Mouse (Mus musculus) midbrain, embryonic 10.5 days (tissue): Measurements from ENCODE around the gene Fam102b. TPM values are rescaled to one million over a fixed set of nuclear protein-coding genes. Genes with fewer than 3 reads are reported as not detected.
A peak's percentile ranks its signal among the peaks of the same experiment; 100 is the strongest.

ENCODE experiments used
- DNase-seq: peaks from one replicate; pipeline ENCODE4 v3.0.0-alpha.2; 2017; ENCODE audit warnings: low spot score
- H3K27ac ChIP-seq: fragments of 300-500 bp; sonication (generic); replicated peaks from 2 replicates; pipeline ENCODE4 v1.5.1; 2016; ENCODE audit warnings: mild to moderate bottlenecking
- H3K27me3 ChIP-seq: fragments of 300-500 bp; sonication (generic); 2 replicates; pipeline ENCODE4 v1.6.1; 2016; ENCODE audit warnings: low read depth, mild to moderate bottlenecking; ENCODE audit not compliant: poor library complexity, severe bottlenecking
- H3K36me3 ChIP-seq: fragments of 300-500 bp; sonication (generic); 2 replicates; pipeline ENCODE4 v1.6.1; 2016; ENCODE audit warnings: mild to moderate bottlenecking, moderate library complexity
- H3K4me1 ChIP-seq: fragments of 300-500 bp; sonication (generic); 2 replicates; pipeline ENCODE4 v1.6.1; 2016
- H3K4me3 ChIP-seq: fragments of 300-500 bp; sonication (generic); 2 replicates; pipeline ENCODE4 v1.5.1; 2016; ENCODE audit warnings: mild to moderate bottlenecking, moderate library complexity
- H3K9me3 ChIP-seq: fragments of 300-500 bp; sonication (generic); replicated peaks from 2 replicates; pipeline ENCODE4 v1.6.1; 2016; ENCODE audit warnings: mild to moderate bottlenecking
- WGBS: fragments of 180-500 bp; shearing (Covaris S2); methylation state at CpG from one replicate; pipeline ENCODE4 v1.1.7; 2016; 5-methylcytosine and 5-hydroxymethylcytosine counted together
- polyA plus RNA-seq: library from polyadenylated mRNA; unstranded; fragments of >200 nt; fragmentation: Nextera tagmentation; extraction: Ambion mirVana; gene quantifications from 2 replicates; pipeline ENCODE4 v1.2.1, GENCODE M21; 2016

The Fam102b gene
- polyA plus RNA-seq, 1 experiment from 2014 or later: 4.2 TPM

DNA sequence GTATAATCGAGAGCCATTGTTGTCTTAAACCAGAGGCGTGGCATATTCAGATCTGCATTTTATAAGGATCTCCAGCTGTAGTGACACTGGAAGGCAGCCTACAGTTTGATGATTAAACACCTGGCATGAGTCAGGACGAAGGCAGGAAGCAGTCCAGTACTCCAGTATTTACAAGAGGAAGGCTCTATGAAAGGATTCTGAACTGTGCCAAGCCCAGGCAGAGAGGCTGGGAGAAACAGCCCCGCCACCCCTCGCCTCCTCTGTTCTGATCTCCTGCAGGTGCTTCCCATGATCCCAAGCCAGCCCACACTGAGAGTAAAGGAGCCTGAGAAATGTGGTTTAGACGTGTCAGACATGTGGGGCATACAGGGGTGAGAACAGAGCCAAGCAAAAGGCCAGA, 3.4 kb upstream of the Fam102b start:
- peaks cover 5% of the 10 kb centered on the region for H3K27me3 ChIP-seq
- no peaks in the 10 kb centered on the region for H3K36me3 ChIP-seq
- H3K27ac ChIP-seq: peak overlapping the region; percentile 28; the same call in 1 of the 2 replicates
- WGBS: 50% methylated on average over 6 of the region's 6 CpGs
- no peaks in the 10 kb centered on the region for H3K9me3 ChIP-seq
- no peak overlapping the region for H3K4me3 ChIP-seq
- DNase-seq: no peak
- H3K4me1 ChIP-seq: peaks cover 38% of the 10 kb centered on the region

DNA sequence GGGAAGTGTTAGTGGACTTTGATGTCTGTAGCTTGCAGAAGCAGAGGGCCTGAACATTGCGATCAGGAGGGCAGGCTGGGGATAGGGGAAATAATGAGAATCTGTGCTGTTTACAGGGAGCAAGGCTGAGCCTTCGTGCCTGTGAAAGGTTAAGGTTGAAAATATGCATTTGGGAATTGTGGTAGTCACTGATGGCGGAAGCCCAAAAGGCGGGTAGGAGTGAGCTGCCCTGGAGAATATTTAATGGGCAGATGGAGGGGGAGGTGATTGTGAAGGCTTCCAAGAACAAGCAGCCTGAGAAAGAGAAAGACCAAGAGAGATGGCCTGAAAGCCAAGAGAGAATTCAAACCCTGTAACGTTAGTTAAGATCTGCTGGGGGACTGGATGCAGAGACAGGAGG, 2.3 kb upstream of the Fam102b start:
- Histone ChIP-seq H3K27ac (no peak overlapping the region), H3K4me3 (no peak overlapping the region), H3K36me3 (no peaks in the 10 kb centered on the region), H3K9me3 (no peaks in the 10 kb centered on the region), H3K4me1 (peaks cover 44% of the 10 kb centered on the region), H3K27me3 (peaks cover 5% of the 10 kb centered on the region)
- WGBS: 69% methylated on average over 5 of the region's 5 CpGs
- DNase-seq: no peak

GRCm38 (mm10) chr3:109026991-109027470, 376 bp downstream of the Fam102b start:
- no peaks in the 10 kb centered on the region for H3K36me3 ChIP-seq
- H3K4me1 ChIP-seq: peaks cover 54% of the 10 kb centered on the region
- WGBS: 0% methylated on average over 50 of the region's 51 CpGs
- DNase-seq: peak; percentile 75
- peaks cover 5% of the 10 kb centered on the region for H3K27me3 ChIP-seq
- H3K27ac ChIP-seq: peak overlapping the region; percentile 86
- H3K4me3 ChIP-seq: peak overlapping the region; percentile 70
- no peaks in the 10 kb centered on the region for H3K9me3 ChIP-seq

- H3K4me1 ChIP-seq: peaks cover 54% of the 10 kb centered on the region
- no peaks in the 10 kb centered on the region for H3K36me3 ChIP-seq
- WGBS: 11% methylated on average over 15 of the region's 15 CpGs
- peak overlapping the region; percentile 70 for H3K4me3 ChIP-seq
- peak overlapping the region; percentile 86 for H3K27ac ChIP-seq
- DNase-seq: peak; percentile 20
- no peaks in the 10 kb centered on the region for H3K9me3 ChIP-seq
- peaks cover 5% of the 10 kb centered on the region for H3K27me3 ChIP-seq
These were observed 881 bp downstream of the Fam102b start for GRCm38 (mm10) chr3:109026462-109026990.

- peak; percentile 81 for DNase-seq
- WGBS: 25% methylated on average over 16 of the region's 16 CpGs
- Histone ChIP-seq H3K4me3 (peak overlapping the region; percentile 70), H3K27ac (no peak overlapping the region), H3K4me1 (peaks cover 48% of the 10 kb centered on the region), H3K36me3 (no peaks in the 10 kb centered on the region), H3K9me3 (no peaks in the 10 kb centered on the region), H3K27me3 (peaks cover 5% of the 10 kb centered on the region)
These were observed 1.8 kb downstream of the Fam102b start for GRCm38 (mm10) chr3:109025579-109025978.

DNA sequence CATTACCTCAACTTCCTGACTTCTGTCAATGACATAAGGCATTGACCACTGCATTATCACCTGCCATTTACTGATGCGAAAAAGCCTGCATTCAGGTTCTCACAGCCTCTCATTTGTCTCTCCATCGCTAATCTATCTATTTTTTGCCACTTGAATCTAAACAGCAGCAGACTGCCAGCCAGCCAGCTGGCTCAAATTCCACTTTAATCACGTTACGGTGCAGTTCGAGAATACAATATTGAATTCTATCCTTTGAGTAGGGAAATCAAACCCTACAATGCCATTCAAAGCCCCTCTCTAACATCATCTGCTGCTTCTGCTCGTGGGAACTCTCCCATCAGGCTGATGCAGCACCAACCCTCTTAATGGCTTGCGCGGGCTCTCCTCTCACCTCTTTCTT, 4.3 kb downstream of the Fam102b start:
- no peak overlapping the region for H3K27ac ChIP-seq
- H3K27me3 ChIP-seq: peaks cover 5% of the 10 kb centered on the region
- peaks cover 33% of the 10 kb centered on the region for H3K4me1 ChIP-seq
- no peak for DNase-seq
- no peaks in the 10 kb centered on the region for H3K36me3 ChIP-seq
- WGBS: 87% methylated on average over 8 of the region's 8 CpGs
- no peaks in the 10 kb centered on the region for H3K9me3 ChIP-seq
- H3K4me3 ChIP-seq: no peak overlapping the region

DNA sequence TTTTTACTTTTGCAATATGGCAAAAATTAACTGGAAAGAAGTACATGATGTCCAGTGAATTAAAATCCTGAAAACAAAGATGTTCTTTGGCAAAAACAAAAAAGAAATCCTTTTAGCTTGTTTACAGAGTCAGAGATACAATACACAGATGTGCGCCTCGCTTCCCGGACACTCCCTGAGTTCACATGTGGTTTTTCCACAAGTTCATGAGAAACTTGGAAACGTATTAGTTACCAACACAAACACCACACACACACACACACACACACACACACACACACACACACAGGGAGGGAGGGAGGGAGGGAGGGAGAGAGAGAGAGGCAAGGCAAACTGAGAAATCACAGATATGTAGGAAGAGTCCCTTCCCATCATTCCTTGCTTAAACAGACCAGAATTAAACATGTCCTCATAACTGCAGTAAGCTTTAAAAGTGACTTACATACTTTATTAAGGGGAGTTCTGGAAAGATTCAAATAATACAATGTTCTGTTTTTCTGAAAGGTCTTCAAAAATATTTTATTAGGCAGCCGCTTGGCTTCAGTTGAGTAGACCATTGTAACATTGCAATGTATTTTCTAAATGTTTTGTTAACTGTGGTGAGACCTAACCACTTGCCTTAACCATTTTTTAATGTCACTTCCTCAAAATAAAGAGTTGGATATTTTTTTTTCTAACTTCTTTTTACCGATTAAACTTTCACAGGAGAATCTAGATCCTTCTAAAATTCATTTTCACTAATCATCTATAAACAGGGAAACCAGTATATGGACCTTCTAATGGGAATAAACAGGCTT, 5.5 kb downstream of the Fam102b start:
- Histone ChIP-seq H3K27me3 (peaks cover 5% of the 10 kb centered on the region), H3K4me3 (no peak overlapping the region), H3K4me1 (peaks cover 27% of the 10 kb centered on the region), H3K36me3 (no peaks in the 10 kb centered on the region), H3K27ac (no peak overlapping the region), H3K9me3 (no peaks in the 10 kb centered on the region)
- WGBS: 86% methylated on average over 6 of the region's 6 CpGs
- DNase-seq: no peak

- Histone ChIP-seq H3K27ac (no peak overlapping the region), H3K36me3 (no peaks in the 10 kb centered on the region), H3K27me3 (no peaks in the 10 kb centered on the region), H3K4me3 (no peak overlapping the region), H3K9me3 (no peaks in the 10 kb centered on the region), H3K4me1 (peaks cover 5% of the 10 kb centered on the region; the same call in 1 of the 2 replicates)
- no peak for DNase-seq
- 85% methylated on average over 5 of the region's 5 CpGs for WGBS
These were observed 9.1 kb downstream of the Fam102b start for GRCm38 (mm10) chr3:109018336-109018735.

GRCm38 (mm10) chr3:109012595-109012994, 14.8 kb downstream of the Fam102b start:
- Histone ChIP-seq H3K4me1 (no peaks in the 10 kb centered on the region), H3K27ac (no peak overlapping the region), H3K36me3 (no peaks in the 10 kb centered on the region), H3K4me3 (no peak overlapping the region), H3K27me3 (no peaks in the 10 kb centered on the region), H3K9me3 (0 out of 2 replicates have a peak, but pooled peaks cover 5% of the 10 kb centered on the region)
- DNase-seq: no peak
- WGBS: 88% methylated on average over 4 of the region's 4 CpGs

- 0 out of 2 replicates have a peak, but pooled peaks cover 5% of the 10 kb centered on the region for H3K9me3 ChIP-seq
- H3K27me3 ChIP-seq: no peaks in the 10 kb centered on the region
- DNase-seq: no peak
- no peaks in the 10 kb centered on the region for H3K36me3 ChIP-seq
- no peak overlapping the region for H3K27ac ChIP-seq
- no peaks in the 10 kb centered on the region for H3K4me1 ChIP-seq
- H3K4me3 ChIP-seq: no peak overlapping the region
- WGBS: 79% methylated on average over 7 of the region's 7 CpGs
These were observed 16.7 kb downstream of the Fam102b start for GRCm38 (mm10) chr3:109010489-109011260.

DNA sequence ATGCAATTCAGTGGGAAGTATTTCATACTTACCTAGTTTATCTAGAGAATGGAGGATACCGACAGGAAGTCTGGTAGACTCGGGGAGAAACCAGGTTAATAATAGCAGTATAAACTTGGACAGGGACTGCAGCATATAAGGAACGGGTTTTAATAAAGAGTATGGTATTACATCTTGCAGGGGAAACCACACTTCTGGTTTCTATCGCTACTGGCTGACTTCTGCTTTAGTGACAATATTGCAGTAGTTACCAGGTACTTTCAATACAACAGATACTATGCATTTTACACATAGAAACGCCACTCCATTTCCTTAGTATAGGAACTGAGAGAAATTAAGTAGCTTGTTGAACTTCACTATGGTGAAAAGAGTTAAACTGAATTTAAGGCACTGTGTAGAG, 19.2 kb downstream of the Fam102b start:
- no peaks in the 10 kb centered on the region for H3K4me1 ChIP-seq
- 0 out of 2 replicates have a peak, but pooled peaks cover 5% of the 10 kb centered on the region for H3K9me3 ChIP-seq
- 92% methylated on average over 5 of the region's 5 CpGs for WGBS

DNA sequence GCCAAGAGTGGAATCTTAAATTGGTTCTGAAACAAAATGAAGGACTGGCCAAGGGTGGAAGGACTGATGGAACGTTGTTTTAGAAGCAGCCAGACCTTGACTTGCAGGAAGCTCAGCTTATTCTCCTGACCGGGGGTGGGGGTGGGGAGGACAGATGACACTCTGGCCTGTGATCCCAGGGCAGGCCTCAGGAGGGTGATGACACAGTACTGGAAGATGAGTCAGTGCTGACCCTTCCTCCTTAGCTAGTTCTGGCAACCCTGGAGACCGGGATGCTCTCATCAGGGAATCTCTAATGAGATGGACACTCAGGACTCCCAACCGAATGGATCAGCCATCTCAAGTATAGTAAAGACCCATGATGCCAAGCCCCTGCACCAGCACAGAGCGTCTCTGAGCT, 21.6 kb downstream of the Fam102b start:
- H3K4me3 ChIP-seq: no peak overlapping the region
- no peaks in the 10 kb centered on the region for H3K4me1 ChIP-seq
- 83% methylated on average over 5 of the region's 5 CpGs for WGBS
- H3K9me3 ChIP-seq: 0 out of 2 replicates have a peak, but pooled peaks cover 5% of the 10 kb centered on the region
- no peaks in the 10 kb centered on the region for H3K27me3 ChIP-seq
- peaks cover 9% of the 10 kb centered on the region for H3K36me3 ChIP-seq
- DNase-seq: no peak
- no peak overlapping the region for H3K27ac ChIP-seq

More for the DNA sequence above, 19.2 kb downstream of the Fam102b start:
- DNase-seq: no peak
- Histone ChIP-seq H3K4me3 (no peak overlapping the region), H3K36me3 (no peaks in the 10 kb centered on the region), H3K27me3 (no peaks in the 10 kb centered on the region), H3K27ac (no peak overlapping the region)
